Mouse (Mus musculus) frontal cortex, postnatal 25 days (tissue): Measurements from ENCODE around the gene Cpm.

Source experiments
- DNase-seq, 2 experiments: peaks; one replicate each; pipeline ENCODE4 v3.0.0; 2022; ENCODE audit warnings: low spot score in 2 of 2

Gene Cpm

GRCm38 (mm10) chr10:117620934-117621501 is 8.3 kb upstream of the Cpm start:
- DNase-seq, result no peak

GRCm38 (mm10) chr10:117621616-117622533 is 7.4 kb upstream of the Cpm start:
- DNase-seq, result no peak

GRCm38 (mm10) chr10:117623358-117623757 is 5.9 kb upstream of the Cpm start:
- DNase-seq, result no peak

GRCm38 (mm10) chr10:117624222-117624621 is 5.1 kb upstream of the Cpm start:
- DNase-seq, result no peak

GRCm38 (mm10) chr10:117624655-117625497 is 4.4 kb upstream of the Cpm start:
- no peak for DNase-seq

- no peak for DNase-seq
Measured at GRCm38 (mm10) chr10:117625500-117626296, 3.6 kb upstream of the Cpm start.

- no peak for DNase-seq
Measured at GRCm38 (mm10) chr10:117626297-117626613, 3.0 kb upstream of the Cpm start.

- no peak for DNase-seq
Measured at GRCm38 (mm10) chr10:117626840-117627615, 2.3 kb upstream of the Cpm start.

- DNase-seq, result no peak
Measured at GRCm38 (mm10) chr10:117627616-117627930, 1.7 kb upstream of the Cpm start.

GRCm38 (mm10) chr10:117627949-117628348 is 1.4 kb upstream of the Cpm start:
- DNase-seq, result no peak

- DNase-seq, result no peak
Measured at GRCm38 (mm10) chr10:117628363-117629168, 734 bp upstream of the Cpm start.

- no peak for DNase-seq
Measured at GRCm38 (mm10) chr10:117630176-117630575, 876 bp downstream of the Cpm start.

- DNase-seq, result no peak
Measured at GRCm38 (mm10) chr10:117630810-117631209, 1.5 kb downstream of the Cpm start.

- no peak for DNase-seq
Measured at GRCm38 (mm10) chr10:117631562-117632259, 2.4 kb downstream of the Cpm start.

GRCm38 (mm10) chr10:117632394-117632793 is 3.1 kb downstream of the Cpm start:
- DNase-seq, result no peak

GRCm38 (mm10) chr10:117633564-117634208 is 4.4 kb downstream of the Cpm start:
- no peak for DNase-seq

- no peak for DNase-seq
Measured at GRCm38 (mm10) chr10:117634323-117635030, 5.2 kb downstream of the Cpm start.

GRCm38 (mm10) chr10:117635078-117635771 is 5.9 kb downstream of the Cpm start:
- no peak for DNase-seq
